Mouse (Mus musculus): ENCODE measurements at regions not wholly inside any gene's neighbourhood (a gene's known extent, or its start where the extent isn't known, plus 50 kb on each side); places are given as distances from the start of the nearest gene placed in this dataset.

DNA sequence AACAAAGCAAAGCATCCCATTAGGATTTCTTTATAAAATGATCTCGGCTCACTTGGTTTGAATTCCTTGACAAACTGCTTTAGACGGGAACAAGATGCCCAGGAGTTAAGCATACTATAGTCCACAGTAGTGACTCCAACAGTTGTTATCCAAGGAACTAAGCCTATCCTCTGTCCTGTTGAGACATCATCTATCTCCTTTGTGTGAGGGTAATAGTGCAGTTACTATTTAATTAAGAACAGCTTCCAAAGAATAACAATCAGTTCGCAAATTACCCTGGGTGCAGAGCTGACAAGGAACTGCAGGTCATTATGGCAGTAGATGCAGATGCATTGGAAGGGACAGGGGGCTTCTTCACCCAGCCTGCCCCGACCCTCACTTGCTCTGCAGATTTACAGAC is 115.7 kb upstream of the Slc24a5 start:
- no peak for DNase-seq (ENCODE audit: low read depth, low spot score)

DNA sequence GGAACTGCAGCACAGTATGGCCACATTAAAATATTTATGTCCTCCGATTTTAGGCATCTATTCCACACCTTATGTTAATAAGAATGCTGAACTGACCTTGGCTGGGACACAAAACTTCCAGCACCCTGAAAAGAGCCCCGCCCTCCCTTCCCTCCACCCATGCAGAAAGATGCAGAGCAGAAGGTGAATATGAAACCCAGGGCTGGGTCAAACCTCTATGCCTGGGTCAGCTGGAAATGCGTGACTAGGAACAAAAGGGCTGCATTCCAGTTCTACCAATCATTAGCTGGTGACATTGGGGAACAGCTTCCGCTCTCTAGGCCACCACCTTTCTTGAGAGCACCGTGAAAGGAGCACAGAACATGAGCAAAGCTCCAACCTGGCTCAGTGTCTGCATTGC is 114.9 kb upstream of the Slc24a5 start:
- no peak for DNase-seq (ENCODE audit: low read depth, low spot score)

DNA sequence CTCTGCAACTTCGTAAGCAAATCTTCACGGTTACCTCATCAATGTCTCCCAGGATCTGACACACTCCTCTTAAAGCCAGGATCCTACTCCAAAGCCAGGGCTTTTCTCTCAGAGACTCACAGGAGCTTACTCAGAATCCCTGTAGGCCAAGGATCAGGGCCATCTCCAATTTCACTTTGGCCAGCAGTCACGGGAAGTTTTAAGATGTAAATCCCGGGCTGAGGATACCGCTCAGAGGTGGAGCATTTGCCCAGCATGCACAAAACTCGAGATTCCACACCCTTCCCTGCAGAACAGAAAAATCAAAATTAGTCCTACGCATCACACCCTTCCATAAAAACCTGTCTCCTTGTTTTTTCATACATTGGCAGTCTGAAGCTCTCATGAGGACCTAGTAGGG is 112.1 kb upstream of the Slc24a5 start:
- DNase-seq (ENCODE audit: low read depth, low spot score): no peak

DNA sequence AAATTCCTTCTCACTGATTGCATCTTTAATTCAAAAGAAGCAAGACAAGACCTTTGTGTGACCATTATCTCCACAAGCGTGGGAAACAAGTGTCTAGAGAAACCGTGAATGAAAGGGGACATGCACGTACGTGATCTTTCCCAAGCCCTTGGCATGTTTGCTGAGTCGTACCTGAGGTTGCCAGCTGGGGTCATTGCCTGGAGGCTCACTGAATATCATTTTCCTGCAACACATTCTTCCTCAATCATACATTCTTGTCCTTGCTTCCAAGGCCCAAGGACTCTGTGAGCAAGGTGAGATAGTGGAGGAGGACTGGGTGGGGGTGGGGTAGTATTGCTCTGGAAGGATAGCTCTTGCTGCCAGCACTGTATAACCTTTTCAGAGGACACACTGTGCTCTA is 108.5 kb upstream of the Slc24a5 start:
- DNase-seq (ENCODE audit: low read depth, low spot score): no peak

DNA sequence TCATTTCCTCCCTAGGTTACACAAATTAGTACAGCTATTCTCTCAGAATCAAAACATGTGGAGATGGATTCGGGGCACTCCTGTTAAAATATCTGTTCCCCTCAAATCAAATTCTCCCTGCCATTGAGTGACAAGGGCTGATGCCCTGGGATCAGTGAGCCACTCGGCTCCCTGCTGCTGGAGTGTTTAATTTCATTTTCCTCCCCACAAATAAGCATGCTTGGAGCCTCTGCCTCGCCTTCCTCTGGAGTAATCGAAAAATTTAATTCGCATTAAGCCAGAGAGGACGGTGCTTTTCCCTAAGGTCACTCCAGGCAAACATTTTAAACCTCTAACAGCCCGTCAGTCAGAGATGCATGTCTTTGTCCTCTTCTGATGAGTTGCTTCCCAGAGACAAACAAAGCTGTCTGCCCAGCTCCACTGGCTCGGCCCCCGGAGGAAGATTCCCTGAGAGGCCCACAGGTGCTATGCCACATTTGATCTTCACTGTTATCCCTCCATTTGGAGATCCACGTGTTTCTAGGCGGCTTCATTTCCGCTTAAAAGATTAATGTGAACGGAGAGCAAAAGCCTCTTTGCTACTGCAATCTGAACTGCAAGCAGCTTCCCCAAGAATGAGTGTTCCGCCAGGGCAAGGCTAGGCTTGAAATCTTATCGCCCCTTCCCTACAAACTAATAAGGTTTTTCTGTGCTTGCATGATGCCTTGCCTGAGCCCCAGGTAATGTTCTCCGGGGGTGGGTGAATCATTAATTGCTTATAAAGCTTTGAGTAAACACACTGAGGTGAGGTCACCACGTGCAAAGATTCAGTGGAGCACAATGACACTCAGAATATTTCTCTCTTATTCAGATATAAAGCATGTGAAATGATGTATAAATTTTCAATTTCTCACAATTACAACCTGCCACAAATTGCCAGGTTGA is 95.8 kb upstream of the Slc24a5 start:
- no peak for DNase-seq (ENCODE audit: low read depth, low spot score)

DNA sequence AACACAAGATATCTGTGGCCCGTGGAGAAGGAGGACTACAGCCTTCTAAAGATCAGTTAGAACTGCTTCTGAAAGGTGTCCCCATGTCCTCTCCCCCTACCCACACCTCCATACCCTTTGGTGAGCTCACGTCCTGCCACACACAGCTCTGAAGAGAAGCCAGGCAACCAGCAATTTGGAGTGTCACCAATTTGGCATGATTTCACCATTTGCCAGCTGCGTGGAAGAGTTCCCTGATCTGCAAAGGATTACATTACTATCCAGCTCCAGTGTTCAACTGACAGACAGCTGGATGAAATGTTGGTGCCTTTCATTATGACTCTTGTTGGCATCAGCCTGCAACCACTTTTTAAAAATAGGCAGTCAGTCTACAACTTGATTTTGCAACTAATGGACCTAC is 92.8 kb upstream of the Slc24a5 start:
- no peak for DNase-seq (ENCODE audit: low read depth, low spot score)

DNA sequence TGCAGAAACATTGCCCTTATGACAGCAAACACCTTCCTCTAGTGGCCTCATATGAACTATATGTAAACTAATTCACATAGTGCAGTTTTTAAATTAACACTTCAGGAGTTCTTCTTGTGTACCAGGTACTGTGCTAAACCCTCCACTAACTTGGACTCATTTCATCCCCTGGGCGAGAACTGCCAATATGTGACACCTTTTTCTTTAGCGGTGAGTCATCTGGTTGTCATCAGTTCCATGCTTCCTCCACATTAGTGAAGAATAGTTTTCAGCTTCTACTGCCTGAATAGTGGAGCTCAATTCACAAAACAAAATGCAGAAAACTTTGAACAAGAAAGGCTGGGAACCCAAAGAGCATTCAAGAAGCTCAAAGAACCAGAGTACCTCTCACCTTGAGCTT is 76.9 kb upstream of the Slc24a5 start:
- DNase-seq (ENCODE audit: low read depth, low spot score): no peak

DNA sequence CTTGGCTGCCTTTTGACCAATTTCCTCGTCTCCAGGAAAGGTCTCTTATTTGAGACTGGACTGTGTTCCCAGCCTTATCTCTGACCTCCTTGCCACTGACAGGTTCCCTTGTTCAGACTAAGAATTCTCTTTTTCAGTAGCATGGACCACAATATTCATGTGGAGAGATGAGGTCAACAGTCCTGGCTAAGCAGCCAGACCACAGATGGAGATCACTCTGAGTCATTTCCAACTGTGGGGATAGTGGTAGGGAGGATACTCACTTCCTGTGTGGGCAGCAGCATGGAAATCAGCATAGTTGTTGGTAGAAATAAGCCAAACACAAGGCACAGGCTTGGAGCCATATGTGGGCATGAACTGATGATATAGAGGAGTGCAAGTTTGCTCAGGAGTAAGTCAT is 52.9 kb upstream of the Slc24a5 start:
- DNase-seq (ENCODE audit: low read depth, low spot score): no peak

DNA sequence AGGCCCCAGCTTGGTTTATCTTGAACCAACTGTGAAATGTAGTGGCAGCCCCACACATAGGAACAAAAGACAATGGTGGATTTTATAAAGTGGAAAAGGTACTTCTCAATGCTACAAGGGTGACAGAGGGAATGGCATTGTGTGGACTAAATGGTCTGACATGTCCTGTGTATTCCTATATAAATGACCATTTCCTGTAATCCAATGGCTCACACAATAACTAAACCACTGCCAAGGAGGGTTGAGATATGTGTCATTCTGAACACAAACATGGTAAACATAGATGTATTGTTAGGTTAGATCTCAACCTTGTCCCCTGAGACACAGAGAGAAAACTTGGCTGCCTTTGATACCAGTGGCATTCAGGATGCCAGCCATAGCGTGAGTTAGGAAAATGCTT is 51.0 kb upstream of the Slc24a5 start:
- DNase-seq (ENCODE audit: low read depth, low spot score): no peak

All from embryo, embryonic 11.5 days (tissue).